ENCODE assay signal across 8 mouse cellular contexts in the genomic region with DNA sequence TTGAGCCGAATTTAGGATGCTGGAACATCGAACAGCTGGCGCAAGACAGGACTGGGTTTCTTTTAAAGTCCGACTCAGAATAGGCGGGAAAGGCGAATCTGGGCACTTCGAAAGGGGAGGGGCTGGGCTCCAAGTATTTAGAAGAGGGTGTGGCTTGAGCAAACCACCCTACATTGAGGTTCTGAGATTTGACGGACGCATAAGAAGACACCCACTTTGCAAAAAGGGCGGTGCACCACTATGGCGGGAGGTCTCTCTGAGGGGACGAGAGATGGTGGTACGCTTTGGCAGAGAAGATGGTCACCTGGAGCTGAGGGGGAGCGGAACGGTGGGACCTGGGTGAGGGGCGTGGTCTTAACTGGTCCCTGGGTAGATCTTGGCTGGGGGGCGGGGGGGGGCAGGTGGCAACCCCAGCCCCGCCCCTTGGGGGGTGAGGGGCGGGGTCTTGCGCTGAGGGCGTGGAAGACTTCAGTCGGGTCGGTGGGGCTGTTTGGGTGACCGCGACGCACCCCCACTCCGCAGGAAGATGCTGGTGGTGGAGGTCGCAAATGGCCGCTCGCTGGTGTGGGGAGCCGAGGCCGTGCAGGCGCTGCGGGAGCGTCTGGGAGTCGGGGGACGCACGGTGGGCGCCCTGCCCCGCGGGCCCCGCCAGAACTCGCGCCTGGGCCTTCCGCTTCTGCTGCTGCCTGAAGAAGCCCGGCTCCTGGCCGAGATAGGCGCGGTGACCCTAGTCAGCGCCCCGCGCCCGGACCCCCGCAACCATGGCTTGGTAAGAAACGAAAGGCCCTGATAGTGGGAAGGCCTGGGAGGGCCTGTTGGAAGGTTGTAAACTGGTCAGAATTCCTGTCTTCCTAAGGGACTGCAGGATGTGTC. TPM values are rescaled to one million over a fixed set of nuclear protein-coding genes. Genes with fewer than 3 reads are reported as not detected.
DNase-seq lines count a peak whose midpoint lies in the region; ATAC-seq and TF ChIP-seq lines count a peak whose summit lies in the region.

No protein-coding gene starts in this region.

- dilution Hi-C loops in CH12.LX (cut with MboI; ENCODE audit: extremely low pct_ligation_motif_present, extremely low pct_unique_long_range_greater_than_20kb, low sequenced_read_pairs) = no loop called here

- H3K4me2 ChIP-seq in CH12.LX (ENCODE audit: insufficient read depth, low read depth, poor library complexity, severe bottlenecking) = peak overlapping the region; percentile 83
- peak overlapping the region; percentile 87 for H3K4me2 ChIP-seq in embryonic facial prominence, embryonic 15.5 days (replicated peaks)
- H3K4me2 ChIP-seq in heart, embryonic 14.5 days (ENCODE audit: low read length) = peak overlapping the region; percentile 76
- H3K4me2 ChIP-seq in kidney, postnatal 0 days (ENCODE audit: low read length) = peak overlapping the region; percentile 94
- peak overlapping the region; percentile 81 for H3K4me2 ChIP-seq in neural tube, embryonic 13.5 days

- under 1% methylated on average over 52 of the region's 55 CpGs for WGBS in embryonic facial prominence, embryonic 15.5 days
- WGBS in heart, embryonic 14.5 days = under 1% methylated on average over 45 of the region's 55 CpGs
- WGBS in kidney, postnatal 0 days = under 1% methylated on average over 52 of the region's 55 CpGs
- WGBS in neural tube, embryonic 13.5 days = under 1% methylated on average over 54 of the region's 55 CpGs

- peaks cover 13% of the 10 kb centered on the region for H3K79me2 ChIP-seq in CH12.LX (replicated peaks; ENCODE audit: control insufficient read depth, extremely low read depth, insufficient read depth, poor library complexity, severe bottlenecking)

- no peak for TF ChIP-seq CTCF in CH12.LX (conservative IDR thresholded peaks at IDR 0.05 in 1 of 2, IDR thresholded peaks at IDR 0.05 in 1 of 2; ENCODE audit: low read depth in 2 of 2, low read length in 2 of 2)
- TF ChIP-seq CTCF in bone marrow macrophage, adult 2 months (IDR thresholded peaks at IDR 0.05; ENCODE audit: low read depth, low read length) = no peak
- TF ChIP-seq CTCF in kidney, postnatal 0 days (IDR thresholded peaks at IDR 0.05; ENCODE audit: low read depth) = no peak
- no peak for TF ChIP-seq CTCF in testis, adult 2 months (IDR thresholded peaks at IDR 0.05; ENCODE audit: control insufficient read depth, insufficient read depth, insufficient replicate concordance, low read depth, low read length)

- H3K36me3 ChIP-seq in CH12.LX (replicated peaks in 1 of 2; ENCODE audit: control insufficient read depth in 1 of 2, insufficient read depth in 1 of 2, low read length in 1 of 2) = peaks cover 12 to 53% of the 10 kb centered on the region in 2 experiments
- peaks cover 33% of the 10 kb centered on the region for H3K36me3 ChIP-seq in embryonic facial prominence, embryonic 15.5 days
- H3K36me3 ChIP-seq in heart, embryonic 14.5 days (ENCODE audit: control insufficient read depth, insufficient read depth, low read length) = peaks cover 47% of the 10 kb centered on the region
- H3K36me3 ChIP-seq in kidney, postnatal 0 days (ENCODE audit: insufficient read depth, low read length) = peaks cover 20% of the 10 kb centered on the region
- peaks cover 38% of the 10 kb centered on the region for H3K36me3 ChIP-seq in neural tube, embryonic 13.5 days
- H3K36me3 ChIP-seq in testis, adult 2 months (ENCODE audit: control insufficient read depth, insufficient read depth, low read length) = no peaks in the 10 kb centered on the region

- TF ChIP-seq POLR2A in CH12.LX (IDR thresholded peaks at IDR 0.05; ENCODE audit: low read depth, low read length) = no peak
- no peak for TF ChIP-seq POLR2A in bone marrow macrophage, adult 2 months (IDR thresholded peaks at IDR 0.05; ENCODE audit: borderline replicate concordance, low read depth, low read length)
- no peak for TF ChIP-seq POLR2A in testis, adult 2 months (IDR thresholded peaks at IDR 0.05; ENCODE audit: control insufficient read depth, low read depth, low read length)

- ATAC-seq in embryonic facial prominence, embryonic 15.5 days (ENCODE audit: insufficient number of reproducible peaks, low FRiP score, low TSS enrichment, low read depth) = peak; percentile 70
- peak; percentile 64 for ATAC-seq in heart, embryonic 14.5 days (ENCODE audit: insufficient number of reproducible peaks, insufficient read depth, low FRiP score, low read depth)
- ATAC-seq in kidney, postnatal 0 days (replicated peaks; ENCODE audit: low FRiP score, low read depth) = peak; percentile 51
- ATAC-seq in neural tube, embryonic 13.5 days (ENCODE audit: low read depth) = peak; percentile 32

- DNase-seq in CH12.LX (ENCODE audit: extremely low read depth) = peak; percentile 95
- DNase-seq in kidney, postnatal 0 days (ENCODE audit: low spot score) = peak; percentile 98
- peak; percentile 83 to 84 for DNase-seq in lung, adult 18-20 months

- in situ Hi-C loops in CH12.LX (cut with MboI; ENCODE audit: low pct_ligation_motif_present, low pct_unique_long_range_greater_than_20kb, low sequenced_read_pairs) = no loop called here

- no peaks in the 10 kb centered on the region for H3K9me3 ChIP-seq in CH12.LX (replicated peaks; ENCODE audit: low read length)
- no peaks in the 10 kb centered on the region for H3K9me3 ChIP-seq in embryonic facial prominence, embryonic 15.5 days (replicated peaks)
- no peaks in the 10 kb centered on the region for H3K9me3 ChIP-seq in heart, embryonic 14.5 days (ENCODE audit: control insufficient read depth, low read length)
- H3K9me3 ChIP-seq in kidney, postnatal 0 days (replicated peaks; ENCODE audit: low read length) = no peaks in the 10 kb centered on the region
- no peaks in the 10 kb centered on the region for H3K9me3 ChIP-seq in neural tube, embryonic 13.5 days

- peak overlapping the region; percentile 93 for H3K9ac ChIP-seq in CH12.LX (ENCODE audit: insufficient read depth, low read depth)
- peak overlapping the region; percentile 69 for H3K9ac ChIP-seq in embryonic facial prominence, embryonic 15.5 days
- H3K9ac ChIP-seq in heart, embryonic 14.5 days (ENCODE audit: low read length) = peak overlapping the region; percentile 85
- peak overlapping the region; percentile 89 for H3K9ac ChIP-seq in kidney, postnatal 0 days (ENCODE audit: low read depth, low read length)
- peak overlapping the region; percentile 92 for H3K9ac ChIP-seq in neural tube, embryonic 13.5 days

- no peaks in the 10 kb centered on the region for H3K27me3 ChIP-seq in CH12.LX (replicated peaks)
- H3K27me3 ChIP-seq in embryonic facial prominence, embryonic 15.5 days = no peaks in the 10 kb centered on the region
- no peaks in the 10 kb centered on the region for H3K27me3 ChIP-seq in heart, embryonic 14.5 days (ENCODE audit: control insufficient read depth, insufficient read depth, low read length)
- no peaks in the 10 kb centered on the region for H3K27me3 ChIP-seq in kidney, postnatal 0 days (ENCODE audit: insufficient read depth, low read length)
- no peaks in the 10 kb centered on the region for H3K27me3 ChIP-seq in neural tube, embryonic 13.5 days
- H3K27me3 ChIP-seq in testis, adult 2 months (ENCODE audit: control insufficient read depth, insufficient read depth, low read length) = no peaks in the 10 kb centered on the region

- H3K4me1 ChIP-seq in CH12.LX (ENCODE audit: control insufficient read depth in 1 of 2, insufficient read depth in 2 of 2) = peaks cover 0 to 33% of the 10 kb centered on the region in 2 experiments; a peak in 3 of 4 replicates
- H3K4me1 ChIP-seq in bone marrow macrophage, adult 2 months (ENCODE audit: control insufficient read depth, insufficient read depth, low read length) = peaks cover 2% of the 10 kb centered on the region; the same call in 1 of the 2 replicates
- peaks cover 16% of the 10 kb centered on the region for H3K4me1 ChIP-seq in embryonic facial prominence, embryonic 15.5 days
- H3K4me1 ChIP-seq in heart, embryonic 14.5 days (ENCODE audit: control insufficient read depth in 2 of 2, insufficient read depth in 2 of 2, low read length in 2 of 2) = peaks cover 13 to 16% of the 10 kb centered on the region in 2 experiments
- H3K4me1 ChIP-seq in kidney, postnatal 0 days (replicated peaks; ENCODE audit: insufficient read depth, low read length) = peaks cover 17% of the 10 kb centered on the region
- H3K4me1 ChIP-seq in neural tube, embryonic 13.5 days (replicated peaks) = peaks cover 40% of the 10 kb centered on the region
- peaks cover 21% of the 10 kb centered on the region for H3K4me1 ChIP-seq in testis, adult 2 months (ENCODE audit: control insufficient read depth, insufficient read depth, low read length)

- TF ChIP-seq EP300 in CH12.LX (IDR thresholded peaks at IDR 0.05; ENCODE audit: low read length) = no peak

- no peak for TF ChIP-seq RAD21 in CH12.LX (IDR thresholded peaks at IDR 0.05; ENCODE audit: low read depth, low read length)

- H3K27ac ChIP-seq in CH12.LX (ENCODE audit: insufficient read depth, low read depth) = peak overlapping the region; percentile 89
- peak overlapping the region; percentile 92 for H3K27ac ChIP-seq in bone marrow macrophage, adult 2 months (ENCODE audit: insufficient read depth, low read depth, low read length)
- peak overlapping the region; percentile 97 for H3K27ac ChIP-seq in embryonic facial prominence, embryonic 15.5 days (replicated peaks)
- H3K27ac ChIP-seq in heart, embryonic 14.5 days (replicated peaks in 1 of 2; ENCODE audit: control insufficient read depth in 1 of 2, insufficient read depth in 1 of 2, low read depth in 2 of 2, low read length in 2 of 2) = peak overlapping the region; percentile 96 to 98
- peak overlapping the region; percentile 95 for H3K27ac ChIP-seq in kidney, postnatal 0 days
- H3K27ac ChIP-seq in neural tube, embryonic 13.5 days (replicated peaks) = peak overlapping the region; percentile 94
- H3K27ac ChIP-seq in testis, adult 2 months (ENCODE audit: control insufficient read depth, insufficient read depth, low read depth, low read length) = peak overlapping the region; percentile 78

- H3K4me3 ChIP-seq in CH12.LX (replicated peaks in 1 of 3; ENCODE audit: low read depth in 2 of 3, low read length in 2 of 3, poor library complexity in 1 of 3) = peak overlapping the region; percentile 66 to 100 (median 77)
- peak overlapping the region; percentile 92 for H3K4me3 ChIP-seq in bone marrow macrophage, adult 2 months (ENCODE audit: insufficient read depth, low read length)
- peak overlapping the region; percentile 72 for H3K4me3 ChIP-seq in embryonic facial prominence, embryonic 15.5 days (replicated peaks)
- peak overlapping the region; percentile 59 to 66 for H3K4me3 ChIP-seq in heart, embryonic 14.5 days (ENCODE audit: control insufficient read depth in 1 of 2, insufficient read depth in 1 of 2, low read depth in 1 of 2, low read length in 2 of 2)
- peak overlapping the region; percentile 81 for H3K4me3 ChIP-seq in kidney, postnatal 0 days (replicated peaks; ENCODE audit: low read depth, low read length)
- H3K4me3 ChIP-seq in neural tube, embryonic 13.5 days = peak overlapping the region; percentile 80
- peak overlapping the region; percentile 87 for H3K4me3 ChIP-seq in testis, adult 2 months (ENCODE audit: control insufficient read depth, low read depth, low read length)

RNA-seq across cellular contexts. Expression of gene Mboat7, which starts 1.0 kb away (rescaled TPM):
- total RNA-seq in CH12.LX (2012; rRNA removed) = 21.7 and 22.3 TPM in 2 replicates
- 18.4 and 19.4 TPM in 2 replicates for total RNA-seq in CH12.LX (2014; rRNA removed)
- 36.4 and 41.2 TPM in 2 replicates for polyA plus RNA-seq in CH12.LX (2012; ENCODE audit: insufficient read length, low read depth)
- 79.5 and 93.8 TPM in 2 replicates for polyA plus RNA-seq in bone marrow macrophage, adult 2 months (2012; ENCODE audit: insufficient read depth, insufficient read length, missing spikeins)
- 53.8 and 62.4 TPM in 2 replicates for polyA plus RNA-seq in embryonic facial prominence, embryonic 15.5 days (2015; fragmentation: Nextera tagmentation; extraction: Ambion mirVana)
- polyA plus RNA-seq in heart, embryonic 14.5 days (2014; fragmentation: Nextera tagmentation; extraction: Ambion mirVana) = 25.5 and 28.4 TPM in 2 replicates
- 55.2 and 60.0 TPM in 2 replicates for polyA plus RNA-seq in kidney, postnatal 0 days (2015; fragmentation: Nextera tagmentation; extraction: Ambion mirVana)
- 58.7 and 64.6 TPM in 2 replicates for polyA plus RNA-seq in neural tube, embryonic 13.5 days (2015; fragmentation: Nextera tagmentation; extraction: Ambion mirVana)
- polyA plus RNA-seq in testis, adult 2 months (2012; rRNA removed) = 12.5 and 14.9 TPM in 2 replicates

RNA-seq across cellular contexts. Expression of gene Tsen34, which starts 1.6 kb away (rescaled TPM):
- total RNA-seq in CH12.LX (2012; rRNA removed) (39.0 and 40.2 TPM in 2 replicates), CH12.LX (2014; rRNA removed) (26.9 and 34.8 TPM in 2 replicates)
- polyA plus RNA-seq in CH12.LX (2012; ENCODE audit: insufficient read length, low read depth) = 23.1 and 24.3 TPM in 2 replicates
- polyA plus RNA-seq in bone marrow macrophage, adult 2 months (2012; ENCODE audit: insufficient read depth, insufficient read length, missing spikeins) = 56.5 and 59.4 TPM in 2 replicates
- polyA plus RNA-seq in embryonic facial prominence, embryonic 15.5 days (2015; fragmentation: Nextera tagmentation; extraction: Ambion mirVana) = 275 and 298 TPM in 2 replicates
- polyA plus RNA-seq in heart, embryonic 14.5 days (2014; fragmentation: Nextera tagmentation; extraction: Ambion mirVana) = 205 and 234 TPM in 2 replicates
- 228 and 235 TPM in 2 replicates for polyA plus RNA-seq in kidney, postnatal 0 days (2015; fragmentation: Nextera tagmentation; extraction: Ambion mirVana)
- polyA plus RNA-seq in neural tube, embryonic 13.5 days (2015; fragmentation: Nextera tagmentation; extraction: Ambion mirVana) = 223 and 227 TPM in 2 replicates
- 14.0 and 14.6 TPM in 2 replicates for polyA plus RNA-seq in testis, adult 2 months (2012; rRNA removed)

RNA-seq across cellular contexts. Expression of gene Rps9, which starts 9.5 kb away (rescaled TPM):
- total RNA-seq in CH12.LX (2012; rRNA removed) (3,983 and 4,060 TPM in 2 replicates), CH12.LX (2014; rRNA removed) (5,460 and 5,555 TPM in 2 replicates)
- 2,959 and 3,329 TPM in 2 replicates for polyA plus RNA-seq in CH12.LX (2012; ENCODE audit: insufficient read length, low read depth)
- 1,730 and 1,840 TPM in 2 replicates for polyA plus RNA-seq in bone marrow macrophage, adult 2 months (2012; ENCODE audit: insufficient read depth, insufficient read length, missing spikeins)
- 1,464 and 1,578 TPM in 2 replicates for polyA plus RNA-seq in embryonic facial prominence, embryonic 15.5 days (2015; fragmentation: Nextera tagmentation; extraction: Ambion mirVana)
- polyA plus RNA-seq in heart, embryonic 14.5 days (2014; fragmentation: Nextera tagmentation; extraction: Ambion mirVana) = 914 and 1,003 TPM in 2 replicates
- 1,586 and 1,624 TPM in 2 replicates for polyA plus RNA-seq in kidney, postnatal 0 days (2015; fragmentation: Nextera tagmentation; extraction: Ambion mirVana)
- polyA plus RNA-seq in neural tube, embryonic 13.5 days (2015; fragmentation: Nextera tagmentation; extraction: Ambion mirVana) = 986 and 989 TPM in 2 replicates
- polyA plus RNA-seq in testis, adult 2 months (2012; rRNA removed) = 408 and 458 TPM in 2 replicates

RNA-seq across cellular contexts. Expression of gene Tmc4, which starts 17.0 kb away (rescaled TPM):
- total RNA-seq in CH12.LX (2012; rRNA removed) (1.8 and 1.9 TPM in 2 replicates), CH12.LX (2014; rRNA removed) (0.56 and 1.9 TPM in 2 replicates)
- polyA plus RNA-seq in CH12.LX (2012; ENCODE audit: insufficient read length, low read depth) = 4.0 and 4.6 TPM in 2 replicates
- 5.8 and 8.3 TPM in 2 replicates for polyA plus RNA-seq in bone marrow macrophage, adult 2 months (2012; ENCODE audit: insufficient read depth, insufficient read length, missing spikeins)
- polyA plus RNA-seq in embryonic facial prominence, embryonic 15.5 days (2015; fragmentation: Nextera tagmentation; extraction: Ambion mirVana) = 9.5 and 14.3 TPM in 2 replicates
- polyA plus RNA-seq in heart, embryonic 14.5 days (2014; fragmentation: Nextera tagmentation; extraction: Ambion mirVana) = 2.9 and 3.9 TPM in 2 replicates
- 27.9 and 28.1 TPM in 2 replicates for polyA plus RNA-seq in kidney, postnatal 0 days (2015; fragmentation: Nextera tagmentation; extraction: Ambion mirVana)
- polyA plus RNA-seq in neural tube, embryonic 13.5 days (2015; fragmentation: Nextera tagmentation; extraction: Ambion mirVana) = 3.6 and 4.4 TPM in 2 replicates
- polyA plus RNA-seq in testis, adult 2 months (2012; rRNA removed) = 2.9 and 5.1 TPM in 2 replicates

RNA-seq across cellular contexts. Expression of gene Pirb, which starts 25.9 kb away (rescaled TPM):
- total RNA-seq in CH12.LX (2012; rRNA removed) (1.7 and 2.8 TPM in 2 replicates), CH12.LX (2014; rRNA removed) (4.2 and 5.0 TPM in 2 replicates)
- 9.0 and 10.7 TPM in 2 replicates for polyA plus RNA-seq in CH12.LX (2012; ENCODE audit: insufficient read length, low read depth)
- polyA plus RNA-seq in bone marrow macrophage, adult 2 months (2012; ENCODE audit: insufficient read depth, insufficient read length, missing spikeins) = 642 and 647 TPM in 2 replicates
- polyA plus RNA-seq in embryonic facial prominence, embryonic 15.5 days (2015; fragmentation: Nextera tagmentation; extraction: Ambion mirVana) = 1.4 and 1.6 TPM in 2 replicates
- 0.27 and 0.97 TPM in 2 replicates for polyA plus RNA-seq in heart, embryonic 14.5 days (2014; fragmentation: Nextera tagmentation; extraction: Ambion mirVana)
- 1.3 and 1.4 TPM in 2 replicates for polyA plus RNA-seq in kidney, postnatal 0 days (2015; fragmentation: Nextera tagmentation; extraction: Ambion mirVana)
- polyA plus RNA-seq in neural tube, embryonic 13.5 days (2015; fragmentation: Nextera tagmentation; extraction: Ambion mirVana) = 0.14 and 0.23 TPM in 2 replicates
- 0.51 and 0.79 TPM in 2 replicates for polyA plus RNA-seq in testis, adult 2 months (2012; rRNA removed)

Comparison
In these comparisons a context has a peak if more than half of its experiments do, and no peak if none do; other contexts are left out.
1. Peak in every context shown above with its lines: DNase-seq, ATAC-seq, H3K4me3 ChIP-seq and H3K27ac ChIP-seq.